Mouse (Mus musculus) cerebellum, postnatal 25 days (tissue): ENCODE data around the gene Pheta1.
A peak's percentile ranks its signal among the peaks of the same experiment; 100 is the strongest.

Experiments used
- DNase-seq, 2 experiments: peaks; one replicate each; pipeline ENCODE4 v3.0.0; 2021; ENCODE audit warnings: mixed read lengths in 2 of 2

Pheta1 gene

DNA sequence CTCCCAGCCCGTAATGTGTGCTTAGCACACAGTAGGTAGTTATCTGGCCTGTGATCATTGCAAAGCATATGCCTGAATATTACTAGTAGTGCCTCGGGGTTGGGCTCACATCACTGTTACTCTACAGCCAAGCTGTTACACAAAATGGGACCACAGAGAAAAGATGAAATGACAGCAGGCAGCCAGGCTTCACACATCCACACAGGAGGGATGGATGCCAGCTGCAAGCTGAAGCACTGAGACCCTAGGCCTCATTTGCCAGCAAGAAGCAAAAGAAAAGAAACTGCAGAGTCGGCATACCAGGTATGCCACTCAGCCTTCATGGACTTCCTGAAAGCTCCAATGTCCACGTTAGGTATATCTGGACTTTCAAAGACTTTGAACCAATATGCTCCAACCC is 20.9 kb upstream of the Pheta1 start:
- no peak for DNase-seq

DNA sequence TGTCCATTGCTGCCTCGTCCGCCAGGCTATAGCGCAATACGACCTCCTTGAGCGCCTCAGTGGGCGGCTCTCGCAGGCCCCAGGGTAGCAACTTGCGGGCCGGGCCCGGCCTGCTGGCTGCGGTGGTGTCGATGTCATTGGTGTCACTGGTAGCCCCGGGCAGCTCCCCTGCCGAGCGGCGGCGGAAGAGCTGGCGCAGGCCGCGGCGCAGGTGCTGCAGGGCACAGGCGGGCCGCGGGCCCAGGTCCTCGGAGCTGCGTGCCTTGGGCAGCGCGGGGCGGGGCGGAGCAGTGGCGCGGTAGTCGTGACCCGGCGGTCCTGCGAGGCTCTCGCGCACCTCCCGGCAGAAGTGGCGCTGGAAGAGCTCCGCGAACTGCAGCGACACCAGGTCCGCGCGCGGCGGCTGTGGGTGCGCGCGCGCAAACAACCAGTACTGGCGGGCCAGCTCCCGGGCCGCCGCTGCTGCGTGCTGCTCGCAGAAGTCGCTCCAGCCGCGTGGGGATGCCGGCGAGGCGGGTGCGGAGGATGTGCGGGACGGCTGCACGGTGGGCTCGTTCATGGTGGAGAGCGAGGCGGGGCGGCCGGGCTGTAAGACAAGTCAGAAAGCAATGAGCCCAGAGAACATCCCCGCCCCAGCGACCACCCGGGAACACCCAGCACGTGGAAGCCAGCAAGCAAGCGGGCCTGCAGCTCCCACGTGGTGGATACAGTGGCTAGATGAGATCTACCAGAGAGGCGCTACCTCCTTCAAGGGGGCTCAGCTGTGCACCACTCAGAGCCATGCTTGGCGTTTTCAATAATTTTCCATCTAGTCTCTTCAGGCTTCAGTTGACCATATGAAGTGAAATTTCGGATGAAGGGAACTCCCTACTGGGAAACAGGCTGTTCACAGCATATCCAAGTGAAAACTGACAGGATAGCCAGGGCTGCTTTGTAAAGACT is 20.0 kb upstream of the Pheta1 start:
- peak; percentile 83 to 86 for DNase-seq

DNA sequence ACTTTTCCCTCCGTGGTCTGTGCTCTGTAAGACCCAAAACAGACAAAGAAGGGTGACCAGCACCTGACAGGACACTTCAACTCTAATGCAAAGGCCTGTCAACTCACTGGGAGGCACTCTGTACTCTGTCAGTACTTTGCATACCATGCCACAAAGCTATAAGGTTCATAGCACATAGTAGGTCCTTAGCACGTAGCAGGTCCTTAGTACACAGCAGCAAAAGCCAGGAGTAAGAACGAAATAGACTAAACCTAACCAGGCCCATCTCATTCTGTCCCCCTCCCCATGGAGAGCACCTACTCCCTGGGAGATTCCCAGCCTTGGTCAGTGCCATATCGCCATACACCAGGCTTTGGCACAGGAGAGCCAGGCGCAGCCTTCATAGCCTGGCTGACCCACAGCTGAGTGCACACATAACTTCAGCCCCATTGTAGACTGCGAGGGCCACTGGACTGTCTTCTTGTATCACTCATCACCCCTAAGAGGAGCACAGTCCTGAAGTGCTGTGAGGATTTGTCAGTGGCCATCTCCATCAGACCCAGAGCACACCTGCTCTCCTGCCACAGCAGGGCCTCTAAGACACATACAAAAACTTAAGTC is 17.7 kb upstream of the Pheta1 start:
- DNase-seq: no peak

DNA sequence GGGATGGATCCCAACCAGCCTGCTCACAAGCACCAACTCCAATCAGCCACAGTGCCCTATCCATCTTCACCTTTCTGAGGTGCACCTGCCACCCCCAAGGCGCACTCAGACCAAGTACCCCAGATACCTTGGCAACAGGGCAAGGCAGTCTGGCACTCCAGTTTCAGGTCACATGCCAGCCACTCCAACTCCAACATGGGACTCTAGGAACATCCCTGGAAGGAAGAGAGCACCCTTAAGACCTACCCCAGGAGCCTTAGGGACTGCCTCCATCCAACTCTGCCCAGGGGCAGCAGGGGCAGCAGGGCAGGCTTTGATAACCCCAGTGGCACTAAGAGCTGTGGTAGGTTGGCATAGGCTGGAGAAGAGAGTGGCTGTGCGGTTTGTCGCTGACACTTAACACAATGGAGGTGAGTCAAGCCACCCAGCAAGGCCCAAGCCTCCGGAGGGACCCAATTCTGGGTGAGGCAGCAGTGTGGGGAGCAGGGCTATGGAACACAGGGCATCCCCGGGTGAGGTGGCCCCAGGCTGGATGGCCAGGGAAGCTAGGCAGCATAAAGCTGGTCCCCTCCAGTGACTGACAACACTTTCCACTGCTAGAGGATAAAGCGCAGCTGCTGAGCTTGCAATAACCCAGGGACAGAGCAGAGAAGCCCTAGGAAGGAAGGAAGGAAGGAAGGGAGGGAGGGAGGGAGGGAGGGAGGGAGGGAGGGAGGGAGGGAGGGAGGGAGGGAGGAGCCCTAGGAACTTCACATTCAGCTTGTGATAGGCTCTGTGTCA is 16.2 kb upstream of the Pheta1 start:
- DNase-seq: no peak

DNA sequence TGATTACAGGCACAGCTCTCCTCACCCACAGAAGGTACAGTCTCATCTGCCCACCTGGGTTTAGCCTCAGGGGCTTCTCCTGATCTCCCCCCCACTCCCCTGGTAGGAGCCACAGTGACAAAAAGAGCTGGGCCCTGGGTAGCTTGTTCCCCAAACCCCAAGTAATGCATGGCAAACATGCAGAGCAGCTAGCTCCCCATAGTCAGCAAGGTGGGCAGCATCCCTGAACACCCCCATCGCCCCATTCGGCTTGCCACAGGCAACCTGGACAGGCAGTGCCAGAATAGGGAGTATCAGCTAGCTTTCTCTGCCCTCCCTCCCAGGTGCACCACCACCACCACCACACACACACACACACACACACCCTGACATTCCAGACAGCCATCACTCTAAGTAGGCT is 15.6 kb upstream of the Pheta1 start:
- no peak for DNase-seq

DNA sequence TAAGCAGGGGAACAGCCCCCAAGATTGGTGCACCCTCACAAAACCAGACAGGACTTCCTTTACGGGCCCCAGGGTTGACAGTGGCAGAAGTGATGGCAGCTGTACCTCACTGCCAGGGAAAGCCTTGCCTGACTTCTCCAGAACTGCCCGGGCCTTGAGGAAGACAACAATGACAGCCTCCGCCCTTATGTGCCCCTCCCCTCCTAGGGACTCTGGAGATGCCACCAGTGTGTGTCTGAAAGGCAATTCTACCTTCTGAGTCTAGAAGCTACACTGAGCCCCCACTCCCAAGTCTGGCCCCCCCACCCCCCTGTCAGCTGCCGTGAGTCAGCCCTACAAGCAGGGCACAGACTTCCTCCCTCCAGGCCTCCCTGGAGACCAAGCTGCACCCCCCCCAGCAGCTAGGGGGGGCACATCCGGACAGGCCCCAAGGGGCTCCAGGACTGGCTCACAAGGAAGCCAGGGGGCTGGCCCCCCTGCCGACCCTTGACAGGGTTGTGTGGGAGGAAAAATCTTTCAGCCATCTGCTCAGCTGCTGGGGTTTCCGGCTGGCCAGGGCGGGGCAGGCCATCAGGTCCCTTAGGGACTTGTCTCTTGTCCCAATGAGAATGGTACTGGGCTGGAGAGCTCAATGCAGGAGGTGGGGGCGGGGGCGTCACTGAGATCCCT is 15.1 kb upstream of the Pheta1 start:
- peak; percentile 63 to 70 for DNase-seq

DNA sequence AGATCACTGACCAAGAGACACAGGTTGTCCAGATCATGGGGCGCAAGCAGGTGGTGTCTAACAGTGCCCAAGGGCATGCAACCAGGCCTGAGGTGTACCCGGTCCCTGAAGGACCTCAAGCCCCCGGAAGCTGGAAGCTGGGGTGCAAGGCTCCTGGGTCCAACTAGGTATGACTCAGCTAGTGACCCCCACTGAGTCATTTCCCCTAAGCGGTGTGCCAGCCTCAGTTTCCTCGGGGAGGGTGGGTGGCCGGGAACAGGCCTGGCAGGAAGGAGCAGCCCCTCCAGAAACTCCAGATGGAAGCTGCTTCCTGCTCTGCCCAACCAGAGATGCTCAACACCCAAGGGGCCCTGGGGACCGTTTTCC is 14.6 kb upstream of the Pheta1 start:
- no peak for DNase-seq

DNA sequence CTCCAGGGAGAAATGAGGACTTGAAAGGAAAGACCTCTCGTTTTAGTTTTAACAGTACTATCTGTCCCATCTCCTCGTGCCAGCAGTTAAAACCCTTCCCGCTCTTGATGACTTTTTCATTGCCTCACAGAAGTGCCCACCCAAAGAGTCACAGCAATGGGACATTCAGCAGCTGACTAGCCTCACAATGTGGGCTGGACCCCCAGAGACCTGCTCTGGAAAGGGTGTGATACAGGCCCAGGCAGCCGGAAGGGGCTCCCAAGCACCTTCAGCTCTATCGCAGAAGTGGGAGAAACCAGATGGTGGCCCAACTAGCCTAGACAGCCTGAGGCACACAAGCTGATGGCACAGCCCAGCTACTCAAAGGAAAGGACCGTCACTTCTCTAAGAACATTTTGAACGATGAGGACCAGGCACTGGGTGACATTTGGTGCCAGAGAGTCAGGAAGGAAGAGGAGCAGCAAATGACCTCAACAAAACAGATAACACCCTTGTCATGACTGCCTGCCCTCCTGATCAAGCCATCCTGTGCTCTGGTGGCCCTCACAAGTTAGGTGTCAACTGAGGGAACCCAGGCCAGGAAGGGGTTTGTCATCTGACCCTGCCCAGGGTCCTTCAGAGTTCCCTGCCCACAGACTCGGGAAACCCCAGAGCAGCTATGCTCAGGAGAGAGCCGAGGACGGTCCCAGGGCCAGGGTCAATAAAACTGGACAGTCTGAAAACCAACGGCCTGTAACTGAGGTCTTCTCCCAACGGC is 13.6 kb upstream of the Pheta1 start:
- DNase-seq: peak in 1 of 2 experiments; percentile 33

DNA sequence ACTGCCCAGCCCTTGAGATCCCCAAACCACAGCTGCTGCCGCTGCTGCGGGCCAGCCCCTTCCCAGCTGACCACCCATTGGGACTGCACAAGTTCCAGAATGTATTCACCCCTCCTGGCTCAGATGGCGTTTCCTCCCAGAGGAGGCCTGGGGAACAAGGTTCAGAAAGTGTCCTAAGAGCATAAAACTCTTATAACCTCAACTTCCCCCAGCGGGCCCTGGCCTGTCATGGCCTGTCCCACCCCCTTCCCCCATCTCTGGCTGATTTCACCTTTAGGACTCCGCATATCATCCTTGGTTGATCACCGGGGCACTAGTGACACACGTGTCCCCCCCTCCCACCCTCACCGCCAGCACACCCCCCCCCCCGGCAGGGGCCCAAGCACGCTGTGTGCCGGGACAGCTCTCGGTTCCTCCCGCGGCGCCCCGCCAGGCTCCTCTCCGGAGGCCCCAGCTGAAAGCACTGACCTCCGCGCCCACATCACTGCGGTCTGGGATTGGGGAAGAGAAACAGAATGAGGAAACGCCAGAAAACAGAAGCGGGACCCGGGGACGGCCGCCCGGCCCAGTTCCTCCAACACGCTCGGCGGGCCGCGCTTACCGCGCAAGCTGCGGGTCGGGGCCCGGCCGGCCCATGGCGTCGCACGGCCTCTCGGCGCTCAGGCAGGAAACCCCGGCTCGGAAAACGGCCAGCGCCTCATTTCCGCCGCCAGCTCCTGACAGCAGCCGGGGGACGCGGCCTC is 12.7 kb upstream of the Pheta1 start:
- no peak for DNase-seq

DNA sequence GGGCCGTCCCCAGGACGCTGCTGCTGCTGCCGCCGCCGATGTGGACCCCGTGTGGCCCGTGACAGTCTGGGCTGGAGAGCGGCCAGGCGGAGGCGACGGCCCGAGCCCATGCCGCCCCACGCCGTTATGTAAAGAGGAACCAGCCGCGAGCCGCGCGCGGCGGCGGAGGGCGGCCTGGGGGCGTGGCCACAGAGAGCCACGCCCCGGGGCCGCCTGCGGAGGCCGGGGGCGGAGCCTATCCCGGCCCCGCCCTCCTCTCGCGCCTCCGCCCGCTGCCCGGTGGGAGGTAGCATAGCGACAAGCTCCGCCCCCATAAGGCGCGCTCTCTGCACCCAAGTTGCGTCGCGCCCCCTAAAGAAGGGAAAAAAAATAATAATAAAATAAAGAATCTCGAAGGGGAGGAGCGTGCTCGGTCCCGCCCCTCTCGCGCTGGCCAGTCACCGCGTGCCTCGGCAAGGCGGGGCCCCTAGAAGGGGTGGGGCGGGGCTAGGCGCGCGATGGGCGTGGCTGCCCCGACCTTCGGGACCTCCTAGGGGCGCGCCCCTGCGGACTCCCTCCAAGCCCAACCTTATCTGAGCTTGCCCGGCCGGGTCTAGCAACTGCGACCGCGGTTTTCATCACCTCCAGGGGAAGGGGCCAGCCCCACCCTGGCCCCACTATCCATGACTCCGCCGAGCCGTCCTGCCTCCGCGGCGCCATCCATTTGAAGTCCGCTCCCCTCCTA is 11.9 kb upstream of the Pheta1 start:
- DNase-seq: peak; percentile 86 to 90

DNA sequence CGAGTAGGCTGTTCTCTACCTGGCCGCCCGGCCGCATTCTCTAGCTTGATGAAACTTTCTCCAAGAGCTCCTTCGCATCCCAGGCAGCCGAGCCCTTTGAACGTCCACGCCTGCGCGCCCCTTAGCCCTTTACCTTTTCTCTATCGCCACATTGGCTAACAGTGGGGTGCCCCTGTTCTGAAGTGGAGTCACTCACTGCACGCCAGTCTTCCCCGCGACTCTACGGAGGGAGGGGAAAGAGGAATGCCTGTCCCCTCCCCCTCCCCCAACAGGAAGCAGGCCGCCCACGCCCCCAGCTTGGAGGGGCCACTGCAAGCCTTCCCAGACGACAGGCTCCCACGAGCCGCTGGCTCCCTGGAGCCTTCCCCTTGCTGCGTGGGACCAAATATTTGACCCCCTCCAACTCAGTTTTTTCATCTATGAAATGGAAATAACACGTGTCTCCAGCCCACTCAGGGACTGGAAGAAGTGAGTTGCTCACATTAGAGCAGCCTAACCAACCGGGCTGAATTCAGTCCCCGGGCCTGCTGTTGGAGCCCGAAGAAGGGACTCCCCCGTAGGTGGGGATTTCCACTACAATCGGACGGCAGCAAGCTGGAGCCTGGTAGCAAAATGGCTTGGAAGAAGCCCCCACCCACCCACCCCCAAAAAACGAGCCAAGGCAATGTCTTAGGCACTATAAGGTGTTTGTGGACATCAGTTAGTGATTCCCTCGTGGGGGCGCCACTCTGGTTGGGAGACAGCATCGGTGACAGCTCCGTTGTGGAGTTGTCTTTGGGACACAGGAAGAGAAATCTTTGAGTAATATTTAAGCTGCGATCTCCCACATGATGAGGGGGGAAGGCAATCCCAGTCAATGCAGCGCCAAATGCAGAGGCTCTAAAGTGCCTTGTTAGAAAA is 11.1 kb upstream of the Pheta1 start, which contains the start of gene Sh2b3:
Gene Sh2b3, minus strand, starts transcription at position 206 of the 900 bp plus-strand sequence.
- DNase-seq: no peak

DNA sequence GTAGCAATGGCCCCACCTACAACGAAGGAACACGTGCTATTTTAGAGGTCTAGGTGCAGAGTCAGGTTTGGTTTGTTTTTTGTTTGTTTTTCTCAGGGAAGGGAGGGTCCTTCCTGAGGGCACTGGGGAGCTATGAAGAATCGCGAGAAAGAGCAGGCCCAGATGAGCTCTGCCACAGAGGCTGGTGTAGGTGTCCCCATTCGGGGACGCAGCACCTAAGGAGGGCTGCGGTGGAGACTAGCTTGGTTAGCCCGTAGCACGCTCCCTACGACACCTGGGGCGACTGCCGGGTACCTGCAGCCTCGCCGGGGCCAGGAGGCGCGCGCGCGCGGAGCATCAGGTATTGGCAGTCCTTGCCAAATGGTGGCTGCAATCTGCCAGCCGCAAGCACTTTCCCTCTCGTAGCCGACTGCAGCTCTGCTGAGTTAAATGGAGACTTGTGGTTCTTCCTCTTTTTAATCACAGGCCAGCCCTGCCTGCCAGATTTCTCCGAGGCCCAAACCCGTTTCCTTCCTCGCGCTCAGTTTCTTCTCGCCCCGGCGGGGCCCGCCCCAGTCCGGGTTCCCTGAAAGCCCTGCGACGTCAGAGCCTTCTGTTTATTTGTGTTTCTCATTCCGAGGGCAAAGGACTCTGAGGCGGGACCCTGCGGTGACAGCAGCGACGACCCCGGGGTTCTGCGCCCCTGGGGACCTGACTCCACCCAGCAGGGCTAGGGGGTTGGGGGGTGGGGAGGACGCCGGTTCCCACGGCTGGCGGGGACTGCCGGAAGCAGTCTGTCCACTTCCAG is 10.2 kb upstream of the Pheta1 start:
- DNase-seq: peak; percentile 73 to 78

DNA sequence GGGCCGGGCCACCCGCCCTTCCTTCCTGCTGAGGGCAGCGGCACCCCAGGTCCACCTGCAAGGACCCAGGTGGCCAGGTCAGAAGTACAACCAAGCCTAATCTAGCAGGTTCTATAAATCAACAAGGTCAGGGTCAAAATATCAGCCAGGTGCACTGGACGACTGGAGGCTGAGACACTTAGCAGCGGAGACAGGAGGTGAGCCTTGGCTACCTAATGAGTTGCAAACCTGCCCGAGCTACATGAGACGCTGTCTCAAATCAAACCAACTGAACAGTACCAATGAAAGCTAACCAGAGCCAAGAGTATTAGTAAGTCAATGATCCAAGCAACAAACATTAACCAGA is 9.7 kb upstream of the Pheta1 start:
- DNase-seq: no peak

DNA sequence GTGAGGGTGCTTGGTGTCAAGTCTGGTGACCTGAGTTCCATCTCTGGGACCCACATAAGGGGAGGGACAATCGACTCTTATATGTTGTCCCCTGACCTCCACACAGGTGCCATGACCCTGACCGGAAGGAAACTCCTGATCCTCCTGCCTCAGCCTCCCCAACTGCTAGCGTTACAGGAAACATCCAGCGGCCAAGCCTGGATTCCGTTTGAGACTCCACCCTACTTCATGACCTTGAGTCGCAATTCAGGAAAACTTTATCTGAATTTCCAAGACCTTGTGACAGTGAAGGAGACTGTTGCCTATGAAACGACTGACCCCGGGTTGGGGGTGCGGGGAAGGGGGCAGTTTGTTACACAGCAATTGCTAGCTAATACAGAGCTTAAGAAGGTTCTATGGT is 7.3 kb upstream of the Pheta1 start:
- no peak for DNase-seq

DNA sequence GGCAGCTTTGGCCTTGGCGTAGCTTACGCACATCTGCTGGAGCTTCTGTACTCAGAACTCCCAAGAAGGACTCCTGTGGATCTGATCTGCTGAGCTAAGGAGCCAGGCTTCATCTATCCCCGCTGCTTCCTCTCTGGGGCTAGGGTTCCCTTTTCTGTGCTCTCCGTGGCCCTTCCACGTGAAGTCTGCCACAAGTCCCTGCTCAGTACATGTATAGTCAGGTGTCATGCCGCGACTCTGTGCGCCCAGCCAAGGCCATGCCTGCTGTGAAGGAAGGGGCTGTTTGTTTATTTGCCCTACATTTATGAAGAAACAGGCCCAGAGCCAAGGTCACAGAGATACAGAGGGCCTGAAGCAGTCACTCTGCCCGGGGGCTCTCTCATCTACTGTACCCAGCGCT is 6.8 kb upstream of the Pheta1 start:
- peak in 1 of 2 experiments; percentile 20 for DNase-seq

DNA sequence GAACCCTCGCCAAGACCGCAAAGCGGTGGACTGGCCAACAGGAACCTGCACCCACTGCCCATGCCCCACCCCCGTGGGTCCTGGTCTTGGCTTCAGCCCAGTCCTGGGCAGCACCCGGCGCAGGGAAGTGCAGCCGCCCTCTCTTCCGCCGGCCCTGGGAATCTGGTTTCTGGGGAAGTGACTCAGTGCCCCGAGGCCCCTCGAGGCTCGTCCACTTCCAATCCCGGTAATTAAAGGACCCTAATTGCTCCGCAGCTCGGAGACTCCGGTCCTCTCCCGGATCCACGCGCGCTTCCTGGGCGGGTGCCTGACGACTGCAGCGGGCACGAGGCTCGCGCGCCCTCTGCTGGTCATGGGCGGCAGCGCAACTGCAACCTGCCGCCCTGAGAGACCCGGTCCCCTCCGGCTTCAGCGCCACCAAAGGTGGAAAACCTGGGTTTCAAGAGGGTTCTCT is 6.1 kb upstream of the Pheta1 start:
- peak; percentile 93 to 95 for DNase-seq

DNA sequence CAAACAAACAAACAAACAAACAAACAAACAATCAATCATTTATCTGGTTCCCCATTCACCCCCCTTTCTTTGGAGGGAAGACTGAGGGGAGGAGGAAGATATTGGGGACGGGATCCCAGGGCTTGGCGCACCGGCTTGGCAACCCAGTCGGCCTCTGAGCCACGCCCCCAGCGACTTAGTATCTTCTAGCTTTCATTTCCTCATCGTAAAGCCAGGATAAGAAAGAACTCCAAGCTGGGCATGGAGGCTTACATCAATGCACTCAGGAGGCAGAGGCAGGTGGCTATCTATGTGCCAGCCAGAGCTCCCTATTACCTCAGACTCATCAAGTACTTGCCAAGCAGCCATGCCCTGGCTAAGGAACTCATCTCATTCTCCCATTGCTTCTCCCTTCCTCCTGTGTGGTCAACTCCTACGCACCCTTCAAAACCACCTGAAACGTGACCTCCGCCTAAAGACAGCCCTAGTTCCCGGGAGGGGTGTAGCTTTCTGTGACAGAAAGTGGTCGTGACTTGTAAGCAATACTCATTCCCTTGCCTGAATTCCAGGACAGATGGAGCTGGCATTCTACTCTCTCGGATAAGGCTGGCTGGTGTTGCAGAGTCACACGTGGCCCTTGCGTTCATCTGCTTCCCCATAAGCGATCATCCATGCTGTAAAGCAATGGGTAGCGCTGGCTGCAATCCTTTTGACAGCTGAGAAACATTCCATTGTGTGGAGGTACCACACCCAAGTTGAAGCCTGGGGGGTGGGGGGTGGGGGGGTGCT is 5.5 kb upstream of the Pheta1 start:
- no peak for DNase-seq

DNA sequence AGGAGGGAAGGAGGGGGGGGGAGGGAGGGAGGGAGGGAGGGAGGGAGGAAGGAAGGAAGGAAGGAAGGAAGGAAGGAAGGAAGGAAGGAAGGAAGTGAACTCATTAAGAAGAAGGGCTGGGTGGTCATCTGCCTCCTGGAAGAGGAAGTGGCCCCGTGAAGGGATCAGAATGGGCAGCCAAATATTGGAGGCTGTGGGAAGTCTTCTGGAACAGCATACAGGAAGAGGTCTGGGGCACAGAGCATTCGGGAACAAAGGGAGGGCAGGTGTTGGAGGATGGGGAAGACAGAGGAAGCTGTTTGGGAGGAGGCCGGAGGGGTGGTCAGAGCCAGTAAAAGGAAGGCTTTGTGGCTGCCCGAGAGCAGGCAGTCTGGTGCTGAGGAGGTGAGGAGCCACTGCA is 3.4 kb upstream of the Pheta1 start:
- DNase-seq: no peak
